Mouse (Mus musculus) stomach, postnatal 0 days (tissue): ENCODE measurements around the gene Slit1.

Source experiments
- CTCF ChIP-seq: IDR thresholded peaks from 2 replicates; pipeline ENCODE4 v1.5.1; 2016; ENCODE audit warnings: antibody characterized with exemption, low read depth, mild to moderate bottlenecking, moderate library complexity
- EP300 ChIP-seq: optimal IDR thresholded peaks from 2 replicates; pipeline ENCODE3; 2016; ENCODE audit warnings: antibody characterized with exemption

GRCm38 (mm10) chr19:41683951-41684350 is 59.5 kb downstream of the Slit1 start:
- TF ChIP-seq CTCF (no peak), EP300 (no peak)
